Mouse (Mus musculus): Measurements from ENCODE around the gene Ddx54. TPM values are rescaled to one million over a fixed set of nuclear protein-coding genes. Genes with fewer than 3 reads are reported as not detected.

Ddx54 gene
- total and polyA plus RNA-seq, 2 experiments from 2014 or later = 18.2 to 23.0 TPM

GRCm38 (mm10) chr5:120651230-120651629, 38.7 kb downstream of the Ddx54 start:
- no peak overlapping the region for H3K4me3 ChIP-seq (ENCODE audit: low read depth, low read length)
- H3K4me1 ChIP-seq (ENCODE audit: control insufficient read depth, insufficient read depth) = peaks cover 8% of the 10 kb centered on the region; the same call in 1 of the 2 replicates
- no peak overlapping the region for H3K27ac ChIP-seq (ENCODE audit: low read depth)
- no peak overlapping the region for H3K9ac ChIP-seq (replicated peaks; ENCODE audit: low read depth, low read length)
- WGBS = 42% methylated on average over 5 of the region's 5 CpGs
- no peak for ATAC-seq (ENCODE audit: insufficient read depth, low read depth)
- no peaks in the 10 kb centered on the region for H3K9me3 ChIP-seq (replicated peaks; ENCODE audit: control insufficient read depth, low read length)
- peaks cover 27% of the 10 kb centered on the region for H3K27me3 ChIP-seq (ENCODE audit: control insufficient read depth, insufficient read depth, low read length)
- DNase-seq (ENCODE audit: low spot score) = no peak
- no peak overlapping the region for H3K4me2 ChIP-seq (ENCODE audit: low read depth, low read length)
- H3K36me3 ChIP-seq (replicated peaks; ENCODE audit: control insufficient read depth, insufficient read depth, low read length) = no peaks in the 10 kb centered on the region
- no peak for TF ChIP-seq EP300 (IDR thresholded peaks at IDR 0.05; ENCODE audit: low read depth)
- TF ChIP-seq CTCF (IDR thresholded peaks at IDR 0.05; ENCODE audit: low read depth) = no peak

GRCm38 (mm10) chr5:120652915-120653701, 40.6 kb downstream of the Ddx54 start:
- 79% methylated on average over 28 of the region's 28 CpGs for WGBS
- Histone ChIP-seq H3K4me1 (ENCODE audit: control insufficient read depth, insufficient read depth) (peaks cover 8% of the 10 kb centered on the region; the same call in 1 of the 2 replicates), H3K9ac (replicated peaks; ENCODE audit: low read depth, low read length) (no peak overlapping the region), H3K36me3 (replicated peaks; ENCODE audit: control insufficient read depth, insufficient read depth, low read length) (no peaks in the 10 kb centered on the region), H3K4me2 (ENCODE audit: low read depth, low read length) (no peak overlapping the region), H3K4me3 (ENCODE audit: low read depth, low read length) (no peak overlapping the region), H3K27ac (ENCODE audit: low read depth) (no peak overlapping the region), H3K27me3 (ENCODE audit: control insufficient read depth, insufficient read depth, low read length) (peaks cover 27% of the 10 kb centered on the region), H3K9me3 (replicated peaks; ENCODE audit: control insufficient read depth, low read length) (no peaks in the 10 kb centered on the region)
- TF ChIP-seq CTCF (IDR thresholded peaks at IDR 0.05; ENCODE audit: low read depth) = no peak
- TF ChIP-seq EP300 (IDR thresholded peaks at IDR 0.05; ENCODE audit: low read depth) = no peak
- ATAC-seq (ENCODE audit: insufficient read depth, low read depth) (no peak), DNase-seq (ENCODE audit: low spot score) (no peak)

- no peak overlapping the region for H3K4me2 ChIP-seq (ENCODE audit: low read depth, low read length)
- peaks cover 20% of the 10 kb centered on the region for H3K27me3 ChIP-seq (ENCODE audit: control insufficient read depth, insufficient read depth, low read length)
- no peak for TF ChIP-seq CTCF (IDR thresholded peaks at IDR 0.05; ENCODE audit: low read depth)
- no peak for TF ChIP-seq EP300 (IDR thresholded peaks at IDR 0.05; ENCODE audit: low read depth)
- peaks cover 3% of the 10 kb centered on the region; the same call in 1 of the 2 replicates for H3K4me1 ChIP-seq (ENCODE audit: control insufficient read depth, insufficient read depth)
- no peaks in the 10 kb centered on the region for H3K9me3 ChIP-seq (replicated peaks; ENCODE audit: control insufficient read depth, low read length)
- no peak overlapping the region for H3K27ac ChIP-seq (ENCODE audit: low read depth)
- no peaks in the 10 kb centered on the region for H3K36me3 ChIP-seq (replicated peaks; ENCODE audit: control insufficient read depth, insufficient read depth, low read length)
- H3K4me3 ChIP-seq (ENCODE audit: low read depth, low read length) = no peak overlapping the region
- WGBS = 84% methylated on average over 2 of the region's 2 CpGs
- no peak overlapping the region for H3K9ac ChIP-seq (replicated peaks; ENCODE audit: low read depth, low read length)
- ATAC-seq (ENCODE audit: insufficient read depth, low read depth) = no peak
- DNase-seq (ENCODE audit: low spot score) = no peak
These were observed 41.3 kb downstream of the Ddx54 start for GRCm38 (mm10) chr5:120653873-120654272.

GRCm38 (mm10) chr5:120656281-120656751, 43.8 kb downstream of the Ddx54 start:
- no peaks in the 10 kb centered on the region for H3K36me3 ChIP-seq (replicated peaks; ENCODE audit: control insufficient read depth, insufficient read depth, low read length)
- 0 out of 2 replicates have a peak, but pooled peaks cover 11% of the 10 kb centered on the region for H3K27me3 ChIP-seq (ENCODE audit: control insufficient read depth, insufficient read depth, low read length)
- TF ChIP-seq CTCF (IDR thresholded peaks at IDR 0.05; ENCODE audit: low read depth) (no peak), EP300 (IDR thresholded peaks at IDR 0.05; ENCODE audit: low read depth) (no peak)
- ATAC-seq (ENCODE audit: insufficient read depth, low read depth) (no peak), DNase-seq (ENCODE audit: low spot score) (no peak)
- H3K9me3 ChIP-seq (replicated peaks; ENCODE audit: control insufficient read depth, low read length) = no peaks in the 10 kb centered on the region
- H3K4me1 ChIP-seq (ENCODE audit: control insufficient read depth, insufficient read depth) = no peaks in the 10 kb centered on the region
- H3K27ac ChIP-seq (ENCODE audit: low read depth) = no peak overlapping the region
- H3K4me2 ChIP-seq (ENCODE audit: low read depth, low read length) = no peak overlapping the region
- no peak overlapping the region for H3K4me3 ChIP-seq (ENCODE audit: low read depth, low read length)
- WGBS = 75% methylated on average over 12 of the region's 12 CpGs
- no peak overlapping the region for H3K9ac ChIP-seq (replicated peaks; ENCODE audit: low read depth, low read length)

GRCm38 (mm10) chr5:120660816-120661215, 48.3 kb downstream of the Ddx54 start:
- Histone ChIP-seq H3K27me3 (ENCODE audit: control insufficient read depth, insufficient read depth, low read length) (0 out of 2 replicates have a peak, but pooled peaks cover 20% of the 10 kb centered on the region), H3K4me3 (ENCODE audit: low read depth, low read length) (no peak overlapping the region), H3K4me1 (ENCODE audit: control insufficient read depth, insufficient read depth) (no peaks in the 10 kb centered on the region), H3K27ac (ENCODE audit: low read depth) (no peak overlapping the region), H3K9me3 (replicated peaks; ENCODE audit: control insufficient read depth, low read length) (no peaks in the 10 kb centered on the region), H3K9ac (replicated peaks; ENCODE audit: low read depth, low read length) (no peak overlapping the region), H3K4me2 (ENCODE audit: low read depth, low read length) (no peak overlapping the region), H3K36me3 (replicated peaks; ENCODE audit: control insufficient read depth, insufficient read depth, low read length) (no peaks in the 10 kb centered on the region)
- TF ChIP-seq EP300 (IDR thresholded peaks at IDR 0.05; ENCODE audit: low read depth) = no peak
- TF ChIP-seq CTCF (IDR thresholded peaks at IDR 0.05; ENCODE audit: low read depth) = no peak
- no peak for DNase-seq (ENCODE audit: low spot score)
- 43% methylated on average over 5 of the region's 5 CpGs for WGBS
- ATAC-seq (ENCODE audit: insufficient read depth, low read depth) = no peak
